Mouse (Mus musculus) myocyte (in vitro differentiated cells): Measurements from ENCODE around the gene Arhgap15. TPM values are rescaled to one million over a fixed set of nuclear protein-coding genes. Genes with fewer than 3 reads are reported as not detected.

Source experiments
- H3K27me3 ChIP-seq: one replicate; pipeline ENCODE4 v1.6.1; 2011; ENCODE audit not compliant: control insufficient read depth, insufficient read depth, insufficient read length
- H3K36me3 ChIP-seq: one replicate; pipeline ENCODE4 v1.6.1; 2011; ENCODE audit not compliant: control insufficient read depth, insufficient read depth
- H3K4me2 ChIP-seq: one replicate; pipeline ENCODE4 v1.6.1; 2011; ENCODE audit warnings: low read depth, control low read depth
- H3K4me3 ChIP-seq: one replicate; pipeline ENCODE4 v1.5.1; 2011; ENCODE audit warnings: mild to moderate bottlenecking, control low read depth, moderate library complexity
- H3K79me2 ChIP-seq: one replicate; pipeline ENCODE4 v1.6.1; 2011; ENCODE audit not compliant: control insufficient read depth, insufficient read depth
- H3ac ChIP-seq: one replicate; pipeline ENCODE4 v1.6.1; 2011; ENCODE audit not compliant: control insufficient read depth, insufficient read length
- CEBPB ChIP-seq: IDR thresholded peaks from 2 replicates; pipeline ENCODE4 v1.6.1; 2011; ENCODE audit warnings: mild to moderate bottlenecking, moderate library complexity; ENCODE audit not compliant: poor library complexity, insufficient read depth, severe bottlenecking
- E2F4 ChIP-seq: IDR thresholded peaks from one replicate; pipeline ENCODE4 v1.6.1; 2011; ENCODE audit warnings: mild to moderate bottlenecking, control low read depth, moderate library complexity; ENCODE audit not compliant: insufficient read depth
- MAX ChIP-seq: IDR thresholded peaks from one replicate; pipeline ENCODE4 v1.6.1; 2011; ENCODE audit warnings: low read depth, mild to moderate bottlenecking, control low read depth
- MYOD1 ChIP-seq, 3 experiments: IDR thresholded peaks; one replicate each; pipeline ENCODE4 v1.6.1; 2011; ENCODE audit warnings: control low read depth in 2 of 3, low read depth in 2 of 3, mild to moderate bottlenecking in 2 of 3, moderate library complexity in 1 of 3; ENCODE audit not compliant: insufficient read length in 2 of 3, control insufficient read depth in 1 of 3
- MYOG ChIP-seq, 3 experiments: IDR thresholded peaks; one replicate each; pipeline ENCODE4 v1.6.1; 2011; ENCODE audit warnings: control low read depth in 2 of 3, low read depth in 2 of 3, mild to moderate bottlenecking in 2 of 3; ENCODE audit not compliant: insufficient read length in 2 of 3, control insufficient read depth in 1 of 3, insufficient read depth in 1 of 3
- POLR2A ChIP-seq: IDR thresholded peaks from one replicate; pipeline ENCODE4 v1.6.1; 2011; ENCODE audit warnings: low read depth, mild to moderate bottlenecking, control low read depth, moderate library complexity; ENCODE audit not compliant: insufficient read length
- POLR2AphosphoS2 ChIP-seq: IDR thresholded peaks from one replicate; pipeline ENCODE4 v1.6.1; 2011; ENCODE audit warnings: low read depth, control low read depth; ENCODE audit not compliant: insufficient read length
- REST ChIP-seq: IDR thresholded peaks from one replicate; pipeline ENCODE4 v1.6.1; 2011; ENCODE audit warnings: mild to moderate bottlenecking, control low read depth, moderate library complexity; ENCODE audit not compliant: insufficient read depth, insufficient read length
- SRF ChIP-seq: IDR thresholded peaks from one replicate; pipeline ENCODE4 v1.6.1; 2011; ENCODE audit warnings: low read depth; ENCODE audit not compliant: control insufficient read depth, insufficient read length
- TCF12 ChIP-seq: IDR thresholded peaks from one replicate; pipeline ENCODE4 v1.6.1; 2011; ENCODE audit warnings: mild to moderate bottlenecking, control low read depth; ENCODE audit not compliant: poor library complexity, insufficient read depth, severe bottlenecking
- TCF3 ChIP-seq: IDR thresholded peaks from one replicate; pipeline ENCODE4 v1.6.1; 2011; ENCODE audit warnings: low read depth, control low read depth; ENCODE audit not compliant: insufficient read length
- USF1 ChIP-seq: IDR thresholded peaks from one replicate; pipeline ENCODE4 v1.6.1; 2011; ENCODE audit warnings: low read depth, mild to moderate bottlenecking, control low read depth, moderate library complexity
- polyA plus RNA-seq: library from polyadenylated mRNA; unstranded; fragments of >200 nt; fragmentation: generic; extraction: Trizol; gene quantifications from one replicate; pipeline ENCODE4 v1.2.1, GENCODE M21; 2012; ENCODE audit warnings: missing spikeins

The Arhgap15 gene
- polyA plus RNA-seq, 1 experiment = not detected

- no peak for TF ChIP-seq TCF3
- 0 out of 2 replicates have a peak, but pooled peaks have one; percentile 41 for TF ChIP-seq CEBPB
- Histone ChIP-seq H3K4me2 (no peak overlapping the region), H3K27me3 (no peaks in the 10 kb centered on the region), H3K36me3 (no peaks in the 10 kb centered on the region), H3ac (no peak overlapping the region), H3K4me3 (no peak overlapping the region), H3K79me2 (no peaks in the 10 kb centered on the region)
Measured at GRCm38 (mm10) chr2:44024704-44025103, 276.1 kb downstream of the Arhgap15 start.

- Histone ChIP-seq H3K4me2 (no peak overlapping the region), H3K27me3 (no peaks in the 10 kb centered on the region), H3ac (no peak overlapping the region), H3K4me3 (no peak overlapping the region), H3K79me2 (no peaks in the 10 kb centered on the region), H3K36me3 (no peaks in the 10 kb centered on the region)
- no peak for TF ChIP-seq POLR2A
- no peak for TF ChIP-seq USF1
- no peak for TF ChIP-seq TCF3
- no peak for TF ChIP-seq TCF12
- no peak for TF ChIP-seq MYOG (IDR thresholded peaks at IDR 0.05; ENCODE audit: control insufficient read depth in 1 of 3, insufficient read depth in 1 of 3, insufficient read length in 2 of 3, low read depth in 2 of 3)
- no peak for TF ChIP-seq E2F4
- TF ChIP-seq CEBPB = no peak
- no peak for TF ChIP-seq SRF
- TF ChIP-seq MAX = no peak
- TF ChIP-seq POLR2AphosphoS2 = no peak
- TF ChIP-seq REST = no peak
- TF ChIP-seq MYOD1 (IDR thresholded peaks at IDR 0.05; ENCODE audit: control insufficient read depth in 1 of 3, insufficient read length in 2 of 3, low read depth in 2 of 3) = no peak
Measured at GRCm38 (mm10) chr2:44029035-44029715, 280.6 kb downstream of the Arhgap15 start.

GRCm38 (mm10) chr2:44029865-44030264 is 281.2 kb downstream of the Arhgap15 start:
- Histone ChIP-seq H3K79me2 (no peaks in the 10 kb centered on the region), H3K4me3 (no peak overlapping the region), H3ac (no peak overlapping the region), H3K4me2 (no peak overlapping the region), H3K36me3 (no peaks in the 10 kb centered on the region), H3K27me3 (no peaks in the 10 kb centered on the region)
- TF ChIP-seq POLR2A (no peak), E2F4 (no peak), SRF (no peak), POLR2AphosphoS2 (no peak), CEBPB (no peak), MYOG (IDR thresholded peaks at IDR 0.05; ENCODE audit: control insufficient read depth in 1 of 3, insufficient read depth in 1 of 3, insufficient read length in 2 of 3, low read depth in 2 of 3) (no peak), REST (no peak), TCF3 (no peak), MYOD1 (IDR thresholded peaks at IDR 0.05; ENCODE audit: control insufficient read depth in 1 of 3, insufficient read length in 2 of 3, low read depth in 2 of 3) (no peak), TCF12 (no peak), MAX (no peak), USF1 (no peak)

- H3K36me3 ChIP-seq = no peaks in the 10 kb centered on the region
Measured at GRCm38 (mm10) chr2:44039522-44040203, 291.0 kb downstream of the Arhgap15 start.

More at GRCm38 (mm10) chr2:44039522-44040203, 291.0 kb downstream of the Arhgap15 start:
- no peaks in the 10 kb centered on the region for H3K79me2 ChIP-seq
- H3ac ChIP-seq = no peak overlapping the region
- H3K4me3 ChIP-seq = no peak overlapping the region
- H3K4me2 ChIP-seq = no peak overlapping the region
- TF ChIP-seq E2F4 = no peak
- TF ChIP-seq USF1 = no peak
- TF ChIP-seq SRF = no peak
- no peak for TF ChIP-seq TCF12
- no peak for TF ChIP-seq POLR2AphosphoS2
- TF ChIP-seq MYOG (IDR thresholded peaks at IDR 0.05; ENCODE audit: control insufficient read depth in 1 of 3, insufficient read depth in 1 of 3, insufficient read length in 2 of 3, low read depth in 2 of 3) = no peak
- no peak for TF ChIP-seq MAX
- no peak for TF ChIP-seq CEBPB
- TF ChIP-seq POLR2A = no peak
- no peak for TF ChIP-seq TCF3
- no peak for TF ChIP-seq MYOD1 (IDR thresholded peaks at IDR 0.05; ENCODE audit: control insufficient read depth in 1 of 3, insufficient read length in 2 of 3, low read depth in 2 of 3)
- no peak for TF ChIP-seq REST
- no peaks in the 10 kb centered on the region for H3K27me3 ChIP-seq
